Mouse (Mus musculus): ENCODE measurements around the gene Mpped2.

- TF ChIP-seq CTCF (IDR thresholded peaks at IDR 0.05; ENCODE audit: low read depth, low read length) (no peak), POLR2A (IDR thresholded peaks at IDR 0.05; ENCODE audit: extremely low read depth, insufficient read depth, low read length) (no peak)
Measured at GRCm38 (mm10) chr2:106754696-106755095, 61.6 kb downstream of the Mpped2 start.

Measured in liver, adult 2 months (tissue).